Mouse (Mus musculus) c-Kit-positive CD71-negative TER-119-negative erythroid progenitor cells, embryonic 14.5 days (primary cell): Measurements from ENCODE around the gene Arl5a.

Experiments used
- DNase-seq: peaks from one replicate; pipeline ENCODE4 v3.0.0-alpha.2; 2013; ENCODE audit warnings: low read depth

The Arl5a gene

GRCm38 (mm10) chr2:52422871-52423610, 1.7 kb downstream of the Arl5a start:
- DNase-seq = no peak

GRCm38 (mm10) chr2:52421197-52421596, 3.5 kb downstream of the Arl5a start:
- no peak for DNase-seq

DNA sequence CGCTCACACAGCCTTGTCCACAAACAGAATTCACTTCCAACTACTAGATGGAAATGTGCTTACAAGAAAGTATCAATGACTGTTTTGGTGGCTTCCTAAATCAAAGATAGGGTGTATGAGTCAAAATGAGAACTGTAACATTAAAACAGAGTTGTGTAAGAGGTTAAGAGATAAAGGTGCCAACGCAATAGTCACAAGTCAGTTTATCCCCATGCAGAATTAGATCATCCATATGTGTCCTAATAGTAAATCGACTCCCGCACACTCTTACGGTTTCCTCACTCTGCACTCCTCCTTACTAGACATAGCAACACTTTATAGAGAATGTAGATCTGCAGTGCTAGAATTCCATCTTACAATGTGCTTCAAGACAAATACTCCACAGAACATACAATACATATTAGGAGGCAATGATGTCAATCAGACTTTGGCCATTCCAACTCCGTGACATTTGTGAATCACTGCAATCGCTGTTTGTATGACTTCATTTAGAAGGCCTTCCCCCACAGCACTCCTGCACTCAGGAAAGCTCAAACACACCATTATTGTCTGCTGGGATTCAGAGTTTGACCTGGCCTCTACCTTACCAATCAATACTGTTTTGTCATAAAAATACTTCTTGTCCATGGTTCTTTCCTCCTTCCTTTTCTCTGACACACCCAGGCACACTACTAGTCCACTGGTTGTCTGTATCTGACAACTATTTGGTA, 4.5 kb downstream of the Arl5a start:
- no peak for DNase-seq

DNA sequence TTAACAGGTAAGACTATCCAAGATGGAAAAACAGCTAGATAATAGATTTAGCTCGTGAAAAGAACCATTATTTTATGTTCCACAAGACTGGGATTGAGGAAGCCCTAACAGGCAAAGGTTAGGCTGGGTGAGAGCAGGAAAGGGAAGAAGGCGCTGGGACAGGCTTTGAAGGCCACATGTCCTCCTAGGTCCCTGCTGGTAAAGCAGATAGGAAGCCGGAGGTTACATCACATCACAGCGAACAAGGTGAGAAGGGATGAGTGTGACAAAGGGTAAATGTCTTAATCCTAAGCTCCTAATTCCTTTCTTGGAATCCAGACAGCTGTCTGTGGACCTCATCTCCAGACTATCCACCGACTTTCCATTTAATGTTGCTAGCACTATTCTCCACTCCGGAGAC, 5.4 kb downstream of the Arl5a start:
- DNase-seq = no peak

GRCm38 (mm10) chr2:52412524-52413037, 12.1 kb downstream of the Arl5a start:
- DNase-seq = no peak

- DNase-seq = no peak
Measured at GRCm38 (mm10) chr2:52406480-52406879, 18.2 kb downstream of the Arl5a start.

DNA sequence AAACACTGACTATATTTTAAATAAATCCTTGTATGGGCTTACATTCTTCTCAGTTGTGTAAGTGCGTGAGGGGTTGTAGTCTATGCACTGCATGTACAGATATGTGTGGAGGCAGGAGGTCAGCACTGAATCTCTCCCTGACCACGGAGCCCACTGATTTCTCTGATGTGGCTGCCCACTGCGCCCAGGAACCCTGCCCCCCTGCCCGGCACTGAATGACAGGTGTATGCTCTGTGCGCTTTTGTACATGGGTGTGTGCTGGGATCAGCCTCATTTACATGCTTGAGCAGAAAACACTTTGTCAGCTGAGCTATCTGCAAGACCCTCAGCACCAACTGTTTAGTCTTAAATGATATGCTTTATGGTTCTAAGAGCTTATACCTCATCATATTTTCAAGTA, 19.5 kb downstream of the Arl5a start:
- DNase-seq = no peak

DNA sequence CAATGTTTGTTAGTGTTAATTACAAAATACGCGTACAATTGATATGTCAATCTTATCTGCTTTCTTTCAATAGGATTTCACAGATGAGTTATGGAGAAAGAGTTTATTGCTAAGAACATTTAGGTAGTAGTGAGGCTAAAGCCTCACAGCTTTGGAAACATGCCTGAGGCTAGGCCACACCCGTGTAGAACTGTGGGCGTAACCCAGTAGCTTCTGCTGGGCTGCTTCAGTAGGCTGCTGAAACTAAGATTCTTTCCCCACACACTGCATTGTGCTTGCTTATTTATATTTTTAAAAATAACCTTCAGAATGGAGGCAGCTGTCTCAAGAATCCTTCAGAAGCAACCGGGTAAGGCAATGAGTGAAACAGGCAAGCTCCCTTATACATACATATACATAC, 30.2 kb downstream of the Arl5a start:
- no peak for DNase-seq

- DNase-seq = no peak
Measured at GRCm38 (mm10) chr2:52390415-52390975, 34.2 kb downstream of the Arl5a start.

- no peak for DNase-seq
Measured at GRCm38 (mm10) chr2:52389975-52390374, 34.7 kb downstream of the Arl5a start.

- DNase-seq = no peak
Measured at GRCm38 (mm10) chr2:52386451-52386850, 38.2 kb downstream of the Arl5a start.

DNA sequence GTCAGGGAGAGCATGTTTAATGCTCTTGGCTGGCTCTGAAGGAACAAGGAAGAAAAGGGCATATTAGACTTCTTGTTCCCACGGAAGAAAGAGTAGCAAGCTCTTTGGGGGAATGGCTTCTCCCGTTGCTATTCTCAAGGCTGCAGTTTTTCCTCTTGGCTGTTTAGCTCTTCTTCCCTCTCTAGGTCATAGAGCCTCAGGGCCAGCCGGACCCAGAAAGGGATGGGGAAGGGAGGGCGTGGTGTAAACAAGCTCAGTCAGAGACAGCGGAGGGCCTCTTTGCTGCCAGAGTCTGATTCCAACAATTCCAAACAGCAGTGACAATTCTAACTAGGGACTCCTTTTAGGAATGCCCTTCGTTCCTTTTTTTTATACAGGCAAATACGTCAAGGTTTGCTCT, 38.7 kb downstream of the Arl5a start:
- DNase-seq = no peak

DNA sequence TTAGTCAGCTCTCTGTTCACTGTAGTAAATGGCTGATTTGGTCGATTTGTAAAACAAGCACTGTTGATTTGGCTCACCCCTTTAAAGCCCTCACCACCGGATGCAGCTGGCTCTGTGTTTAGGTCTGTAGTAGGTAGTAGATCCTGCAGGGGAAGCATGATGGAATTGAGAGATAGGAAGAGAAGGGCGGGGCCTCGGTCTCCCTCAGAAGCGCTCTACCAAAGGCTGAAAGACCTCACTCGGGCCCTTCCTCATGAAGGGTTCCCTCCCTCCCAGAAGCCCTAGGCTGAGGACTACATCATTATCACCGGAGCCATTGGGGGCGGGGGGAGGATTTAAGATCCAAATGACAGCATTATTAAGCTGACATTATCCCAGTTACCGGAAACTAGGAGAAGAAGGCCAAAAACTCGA, 45.8 kb downstream of the Arl5a start:
- peak; percentile 30 for DNase-seq

DNA sequence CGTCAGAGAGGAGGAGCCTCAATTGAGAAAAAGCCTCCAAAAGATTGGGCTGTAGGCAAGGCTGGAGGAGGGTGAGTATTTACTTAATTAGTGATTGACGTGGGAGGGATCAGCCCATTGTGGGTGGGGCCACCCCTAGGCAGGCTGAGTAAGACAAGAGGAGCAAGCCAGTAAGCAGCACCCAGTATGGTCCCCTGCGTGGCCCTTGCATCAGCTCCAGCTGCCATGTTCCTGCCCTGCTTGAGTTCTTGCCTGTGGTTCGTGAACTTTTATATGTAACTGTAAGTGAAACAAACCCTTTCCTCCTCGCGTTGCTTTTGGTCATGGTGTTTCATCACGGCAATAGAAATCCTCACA, 46.3 kb downstream of the Arl5a start, which contains the start of gene Neb:
Gene Neb (minus strand): TSS at position 27 of the 357 bp plus-strand sequence.
- peak; percentile 14 for DNase-seq

GRCm38 (mm10) chr2:52377706-52378447, 46.8 kb downstream of the Arl5a start:
- DNase-seq = no peak

DNA sequence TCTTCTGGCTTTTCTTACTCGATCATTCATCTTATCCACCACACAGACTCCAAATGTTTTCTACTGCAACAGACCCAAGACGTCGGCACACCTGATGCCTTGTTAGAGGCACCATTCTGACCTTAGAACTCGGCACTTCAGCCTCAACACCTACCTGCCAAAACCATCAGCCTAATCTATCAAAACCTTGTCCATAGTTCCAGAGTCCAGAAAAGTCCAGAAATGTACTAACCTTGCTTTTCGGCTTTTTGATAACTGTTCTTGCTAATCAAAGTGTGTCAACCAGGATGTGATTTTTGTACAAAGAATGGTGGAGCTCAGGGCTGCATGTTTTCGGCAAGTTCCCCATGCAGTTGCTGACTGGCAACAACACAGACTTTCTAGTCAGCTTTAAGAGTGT, 50.0 kb downstream of the Arl5a start:
- no peak for DNase-seq

DNA sequence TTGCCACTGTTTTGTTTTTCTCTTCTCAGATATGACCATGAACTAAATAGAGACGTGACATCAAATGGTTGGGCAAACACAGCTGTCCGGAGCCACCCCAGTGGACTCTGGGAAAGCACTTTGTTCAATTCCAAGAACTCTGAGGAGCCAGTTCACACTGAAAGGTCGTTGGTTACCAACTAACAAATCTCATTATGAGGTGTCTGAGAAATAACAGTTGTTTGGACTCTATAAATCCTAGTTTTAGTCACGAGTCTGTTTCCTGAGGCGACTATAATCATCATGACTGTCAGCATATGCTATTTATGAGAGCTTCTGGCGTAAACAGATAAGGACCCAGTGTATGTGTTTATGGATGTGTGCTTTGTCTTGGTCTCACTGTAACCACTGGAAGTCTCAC, 52.2 kb downstream of the Arl5a start:
- no peak for DNase-seq

GRCm38 (mm10) chr2:52372080-52372479, 52.6 kb downstream of the Arl5a start:
- no peak for DNase-seq

DNA sequence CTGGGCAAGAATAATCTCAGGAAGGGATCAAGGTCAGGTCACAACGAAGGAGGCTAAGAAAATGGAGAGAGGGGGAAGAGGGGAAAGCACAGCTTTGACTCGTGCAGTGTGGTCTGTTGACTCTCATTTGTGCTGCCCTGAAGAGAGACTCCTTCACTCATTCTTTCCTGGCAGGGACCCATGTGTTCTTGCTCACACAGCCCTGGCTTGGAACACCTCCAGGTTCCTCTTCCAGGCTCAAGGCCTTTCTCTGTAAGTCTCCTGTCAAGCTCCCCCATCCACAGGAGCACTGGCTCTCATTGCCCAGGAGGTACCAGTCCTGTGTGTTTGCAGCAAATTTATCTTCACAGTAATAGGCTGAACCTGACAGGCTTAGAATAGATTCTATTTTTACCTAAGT, 53.6 kb downstream of the Arl5a start:
- no peak for DNase-seq

GRCm38 (mm10) chr2:52369622-52370021, 55.1 kb downstream of the Arl5a start:
- DNase-seq = no peak

DNA sequence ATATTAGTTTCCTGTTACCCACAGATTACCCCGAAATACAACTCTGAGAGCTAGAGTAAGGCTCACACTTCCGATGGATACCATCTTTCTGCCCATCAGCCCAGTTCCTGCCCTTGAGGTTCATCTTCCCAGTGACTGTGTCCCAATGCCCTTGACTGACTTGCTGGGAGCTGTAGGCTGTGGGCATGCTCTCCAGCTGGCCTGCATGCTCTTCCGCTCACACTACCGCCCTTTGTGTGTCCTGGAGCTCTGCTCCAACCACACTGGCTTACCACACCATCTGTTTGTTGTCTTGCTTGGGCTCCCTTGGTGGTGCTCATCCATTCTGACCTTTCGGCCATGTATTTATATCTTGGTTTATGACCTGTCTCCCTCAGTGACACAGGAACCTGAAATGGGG, 57.0 kb downstream of the Arl5a start:
- no peak for DNase-seq

DNA sequence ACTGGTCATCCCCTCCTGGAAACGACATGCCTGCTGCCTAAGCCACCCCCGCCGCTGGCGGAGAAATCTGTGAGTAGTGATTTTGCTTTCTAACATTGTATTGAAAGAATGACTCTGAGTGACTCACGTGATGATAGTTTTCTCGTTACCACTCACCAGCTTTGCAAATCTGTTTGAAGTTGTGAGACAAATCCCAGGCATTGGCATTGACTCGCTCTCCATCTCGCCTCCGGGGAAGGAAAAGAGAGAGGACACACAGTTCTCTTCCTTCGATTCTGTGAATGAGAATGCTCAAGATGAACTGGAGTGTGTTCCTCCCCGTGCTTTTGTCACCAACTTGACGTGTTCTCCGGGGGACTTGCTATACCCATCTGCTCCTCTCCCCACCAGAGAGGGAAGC, 57.5 kb downstream of the Arl5a start:
- no peak for DNase-seq
